Mouse (Mus musculus): Measurements from ENCODE around the gene Sash3. TPM values are rescaled to one million over a fixed set of nuclear protein-coding genes. Genes with fewer than 3 reads are reported as not detected.

The Sash3 gene
- polyA plus RNA-seq, 1 experiment from 2014 or later = 1.2 TPM

- Histone ChIP-seq H3K9ac (ENCODE audit: low read length) (no peak within 1 kb of the TSS), H3K27me3 (ENCODE audit: control insufficient read depth, insufficient read depth, low read length) (no peaks in the 10 kb centered on the region), H3K27ac (replicated peaks in 1 of 2; ENCODE audit: control insufficient read depth in 1 of 2, insufficient read depth in 1 of 2, low read depth in 2 of 2, low read length in 2 of 2) (no peak within 1 kb of the TSS), H3K9me3 (ENCODE audit: control insufficient read depth, low read length) (no peaks in the 10 kb centered on the region), H3K36me3 (ENCODE audit: control insufficient read depth, insufficient read depth, low read length) (no peaks in the 10 kb centered on the region), H3K4me3 (ENCODE audit: control insufficient read depth in 1 of 2, insufficient read depth in 1 of 2, low read depth in 1 of 2, low read length in 2 of 2) (no peak within 1 kb of the TSS), H3K4me2 (ENCODE audit: low read length) (no peak within 1 kb of the TSS), H3K4me1 (ENCODE audit: control insufficient read depth in 2 of 2, insufficient read depth in 2 of 2, low read length in 2 of 2) (no peaks in the 10 kb centered on the region; a peak in 1 of 4 replicates)
- no peak for ATAC-seq (ENCODE audit: insufficient number of reproducible peaks, insufficient read depth, low FRiP score, low read depth)
- WGBS = 49% methylated on average over 6 of the region's 6 CpGs
Measured at GRCm38 (mm10) chrX:48108394-48109315, 37.6 kb upstream of the Sash3 start, which contains the start of gene Xpnpep2. TSS of gene Xpnpep2 (plus strand) at chrX:48108725.

GRCm38 (mm10) chrX:48109316-48109655 lies 37.0 kb upstream of the Sash3 start:
- 75% methylated on average over 3 of the region's 3 CpGs for WGBS
- no peaks in the 10 kb centered on the region for H3K36me3 ChIP-seq (ENCODE audit: control insufficient read depth, insufficient read depth, low read length)
- H3K4me2 ChIP-seq (ENCODE audit: low read length) = no peak overlapping the region
- no peaks in the 10 kb centered on the region for H3K27me3 ChIP-seq (ENCODE audit: control insufficient read depth, insufficient read depth, low read length)
- no peaks in the 10 kb centered on the region; a peak in 1 of 4 replicates for H3K4me1 ChIP-seq (ENCODE audit: control insufficient read depth in 2 of 2, insufficient read depth in 2 of 2, low read length in 2 of 2)
- no peak overlapping the region for H3K4me3 ChIP-seq (ENCODE audit: control insufficient read depth in 1 of 2, insufficient read depth in 1 of 2, low read depth in 1 of 2, low read length in 2 of 2)
- H3K9me3 ChIP-seq (ENCODE audit: control insufficient read depth, low read length) = no peaks in the 10 kb centered on the region
- no peak overlapping the region for H3K9ac ChIP-seq (ENCODE audit: low read length)
- no peak for ATAC-seq (ENCODE audit: insufficient number of reproducible peaks, insufficient read depth, low FRiP score, low read depth)
- no peak overlapping the region for H3K27ac ChIP-seq (replicated peaks in 1 of 2; ENCODE audit: control insufficient read depth in 1 of 2, insufficient read depth in 1 of 2, low read depth in 2 of 2, low read length in 2 of 2)

- Histone ChIP-seq H3K27me3 (ENCODE audit: control insufficient read depth, insufficient read depth, low read length) (peaks cover 16% of the 10 kb centered on the region), H3K27ac (replicated peaks in 1 of 2; ENCODE audit: control insufficient read depth in 1 of 2, insufficient read depth in 1 of 2, low read depth in 2 of 2, low read length in 2 of 2) (no peak overlapping the region), H3K4me1 (ENCODE audit: control insufficient read depth in 2 of 2, insufficient read depth in 2 of 2, low read length in 2 of 2) (no peaks in the 10 kb centered on the region), H3K36me3 (ENCODE audit: control insufficient read depth, insufficient read depth, low read length) (no peaks in the 10 kb centered on the region), H3K9ac (ENCODE audit: low read length) (no peak overlapping the region), H3K4me3 (ENCODE audit: control insufficient read depth in 1 of 2, insufficient read depth in 1 of 2, low read depth in 1 of 2, low read length in 2 of 2) (no peak overlapping the region), H3K4me2 (ENCODE audit: low read length) (no peak overlapping the region), H3K9me3 (ENCODE audit: control insufficient read depth, low read length) (no peaks in the 10 kb centered on the region)
- ATAC-seq (ENCODE audit: insufficient number of reproducible peaks, insufficient read depth, low FRiP score, low read depth) = no peak
Measured at GRCm38 (mm10) chrX:48119294-48119693, 26.9 kb upstream of the Sash3 start.

GRCm38 (mm10) chrX:48124132-48125071 lies 21.8 kb upstream of the Sash3 start:
- no peak for ATAC-seq (ENCODE audit: insufficient number of reproducible peaks, insufficient read depth, low FRiP score, low read depth)
- Histone ChIP-seq H3K36me3 (ENCODE audit: control insufficient read depth, insufficient read depth, low read length) (no peaks in the 10 kb centered on the region), H3K4me1 (ENCODE audit: control insufficient read depth in 2 of 2, insufficient read depth in 2 of 2, low read length in 2 of 2) (no peaks in the 10 kb centered on the region), H3K9ac (ENCODE audit: low read length) (no peak overlapping the region), H3K4me2 (ENCODE audit: low read length) (peak overlapping the region; percentile 56), H3K27me3 (ENCODE audit: control insufficient read depth, insufficient read depth, low read length) (peaks cover 7% of the 10 kb centered on the region; the same call in 1 of the 2 replicates), H3K27ac (replicated peaks in 1 of 2; ENCODE audit: control insufficient read depth in 1 of 2, insufficient read depth in 1 of 2, low read depth in 2 of 2, low read length in 2 of 2) (no peak overlapping the region), H3K9me3 (ENCODE audit: control insufficient read depth, low read length) (no peaks in the 10 kb centered on the region), H3K4me3 (ENCODE audit: control insufficient read depth in 1 of 2, insufficient read depth in 1 of 2, low read depth in 1 of 2, low read length in 2 of 2) (peak overlapping the region in 1 of 2 experiments; percentile 25; a peak in 2 of 4 replicates)
- 24% methylated on average over 17 of the region's 17 CpGs for WGBS

GRCm38 (mm10) chrX:48126903-48127476 lies 19.2 kb upstream of the Sash3 start:
- Histone ChIP-seq H3K36me3 (ENCODE audit: control insufficient read depth, insufficient read depth, low read length) (no peaks in the 10 kb centered on the region), H3K4me1 (ENCODE audit: control insufficient read depth in 2 of 2, insufficient read depth in 2 of 2, low read length in 2 of 2) (no peaks in the 10 kb centered on the region), H3K27me3 (ENCODE audit: control insufficient read depth, insufficient read depth, low read length) (peaks cover 7% of the 10 kb centered on the region; the same call in 1 of the 2 replicates), H3K27ac (replicated peaks in 1 of 2; ENCODE audit: control insufficient read depth in 1 of 2, insufficient read depth in 1 of 2, low read depth in 2 of 2, low read length in 2 of 2) (no peak overlapping the region), H3K9me3 (ENCODE audit: control insufficient read depth, low read length) (no peaks in the 10 kb centered on the region), H3K9ac (ENCODE audit: low read length) (no peak overlapping the region), H3K4me2 (ENCODE audit: low read length) (no peak overlapping the region), H3K4me3 (ENCODE audit: control insufficient read depth in 1 of 2, insufficient read depth in 1 of 2, low read depth in 1 of 2, low read length in 2 of 2) (no peak overlapping the region)
- 71% methylated on average over 6 of the region's 6 CpGs for WGBS
- no peak for ATAC-seq (ENCODE audit: insufficient number of reproducible peaks, insufficient read depth, low FRiP score, low read depth)

GRCm38 (mm10) chrX:48127502-48128218 lies 18.6 kb upstream of the Sash3 start:
- WGBS = 72% methylated on average over 6 of the region's 6 CpGs

GRCm38 (mm10) chrX:48129167-48129566 lies 17.1 kb upstream of the Sash3 start:
- Histone ChIP-seq H3K9me3 (ENCODE audit: control insufficient read depth, low read length) (no peaks in the 10 kb centered on the region), H3K9ac (ENCODE audit: low read length) (no peak overlapping the region), H3K4me1 (ENCODE audit: control insufficient read depth in 2 of 2, insufficient read depth in 2 of 2, low read length in 2 of 2) (no peaks in the 10 kb centered on the region), H3K27me3 (ENCODE audit: control insufficient read depth, insufficient read depth, low read length) (no peaks in the 10 kb centered on the region), H3K27ac (replicated peaks in 1 of 2; ENCODE audit: control insufficient read depth in 1 of 2, insufficient read depth in 1 of 2, low read depth in 2 of 2, low read length in 2 of 2) (no peak overlapping the region), H3K36me3 (ENCODE audit: control insufficient read depth, insufficient read depth, low read length) (no peaks in the 10 kb centered on the region), H3K4me3 (ENCODE audit: control insufficient read depth in 1 of 2, insufficient read depth in 1 of 2, low read depth in 1 of 2, low read length in 2 of 2) (no peak overlapping the region), H3K4me2 (ENCODE audit: low read length) (no peak overlapping the region)
- ATAC-seq (ENCODE audit: insufficient number of reproducible peaks, insufficient read depth, low FRiP score, low read depth) = no peak
- WGBS = 80% methylated on average over 1 of the region's 1 CpGs

More at GRCm38 (mm10) chrX:48127502-48128218, 18.6 kb upstream of the Sash3 start:
- Histone ChIP-seq H3K27me3 (ENCODE audit: control insufficient read depth, insufficient read depth, low read length) (peaks cover 4% of the 10 kb centered on the region; the same call in 1 of the 2 replicates), H3K4me2 (ENCODE audit: low read length) (no peak overlapping the region), H3K4me3 (ENCODE audit: control insufficient read depth in 1 of 2, insufficient read depth in 1 of 2, low read depth in 1 of 2, low read length in 2 of 2) (no peak overlapping the region), H3K9me3 (ENCODE audit: control insufficient read depth, low read length) (no peaks in the 10 kb centered on the region), H3K36me3 (ENCODE audit: control insufficient read depth, insufficient read depth, low read length) (no peaks in the 10 kb centered on the region), H3K4me1 (ENCODE audit: control insufficient read depth in 2 of 2, insufficient read depth in 2 of 2, low read length in 2 of 2) (no peaks in the 10 kb centered on the region), H3K9ac (ENCODE audit: low read length) (no peak overlapping the region), H3K27ac (replicated peaks in 1 of 2; ENCODE audit: control insufficient read depth in 1 of 2, insufficient read depth in 1 of 2, low read depth in 2 of 2, low read length in 2 of 2) (no peak overlapping the region)
- no peak for ATAC-seq (ENCODE audit: insufficient number of reproducible peaks, insufficient read depth, low FRiP score, low read depth)
